Mouse (Mus musculus): ENCODE measurements at regions not wholly inside any gene's neighbourhood (a gene's known extent, or its start where the extent isn't known, plus 50 kb on each side); places are given as distances from the start of the nearest gene placed in this dataset.

DNA sequence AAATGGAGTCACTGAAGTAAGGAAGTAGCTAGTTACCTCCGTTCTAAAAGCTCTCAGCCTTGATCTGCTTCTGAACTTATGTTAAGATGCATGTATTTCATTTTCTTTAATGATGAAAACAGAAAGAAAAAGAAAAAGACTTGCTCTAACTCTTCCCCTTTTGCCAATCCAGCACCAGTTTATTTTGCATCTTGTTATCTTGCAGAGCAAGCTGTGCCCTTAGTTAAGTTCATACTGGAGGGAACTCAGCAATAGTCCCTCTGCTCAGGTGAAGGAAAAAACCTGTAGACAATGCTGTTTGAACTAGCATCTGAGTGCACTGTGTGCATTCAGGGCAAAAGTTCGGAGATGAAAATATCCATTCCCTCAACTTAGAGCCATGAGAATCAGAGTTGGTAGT is 192.1 kb upstream of the Tusc1 start:
- no peak for DNase-seq (ENCODE audit: low read depth in 3 of 3, low spot score in 3 of 3)
- Histone ChIP-seq H3K9ac (replicated peaks) (no peak overlapping the region), H3K27ac (no peak overlapping the region), H3K27me3 (ENCODE audit: control insufficient read depth, insufficient read depth, low read length) (no peaks in the 10 kb centered on the region), H3K4me1 (replicated peaks; ENCODE audit: control insufficient read depth in 2 of 2, insufficient read depth in 2 of 2, low read length in 1 of 2) (peaks cover 0 to 4% of the 10 kb centered on the region in 2 experiments; a peak in 2 of 4 replicates), H3K36me3 (replicated peaks; ENCODE audit: control insufficient read depth, insufficient read depth, low read depth) (no peaks in the 10 kb centered on the region), H3K9me3 (ENCODE audit: control insufficient read depth, low read length) (no peaks in the 10 kb centered on the region), H3K4me2 (ENCODE audit: low read depth) (no peak overlapping the region), H3K4me3 (ENCODE audit: insufficient read depth in 1 of 2, low read depth in 2 of 2, low read length in 2 of 2) (no peak overlapping the region)
- ATAC-seq (ENCODE audit: insufficient read depth) = no peak
- 61% methylated on average over 2 of the region's 2 CpGs for WGBS (ENCODE audit: insufficient replicate concordance)
- no peak for TF ChIP-seq EP300 (IDR thresholded peaks at IDR 0.05; ENCODE audit: low read depth)
- TF ChIP-seq CTCF (IDR thresholded peaks at IDR 0.05; ENCODE audit: low read depth) = no peak

DNA sequence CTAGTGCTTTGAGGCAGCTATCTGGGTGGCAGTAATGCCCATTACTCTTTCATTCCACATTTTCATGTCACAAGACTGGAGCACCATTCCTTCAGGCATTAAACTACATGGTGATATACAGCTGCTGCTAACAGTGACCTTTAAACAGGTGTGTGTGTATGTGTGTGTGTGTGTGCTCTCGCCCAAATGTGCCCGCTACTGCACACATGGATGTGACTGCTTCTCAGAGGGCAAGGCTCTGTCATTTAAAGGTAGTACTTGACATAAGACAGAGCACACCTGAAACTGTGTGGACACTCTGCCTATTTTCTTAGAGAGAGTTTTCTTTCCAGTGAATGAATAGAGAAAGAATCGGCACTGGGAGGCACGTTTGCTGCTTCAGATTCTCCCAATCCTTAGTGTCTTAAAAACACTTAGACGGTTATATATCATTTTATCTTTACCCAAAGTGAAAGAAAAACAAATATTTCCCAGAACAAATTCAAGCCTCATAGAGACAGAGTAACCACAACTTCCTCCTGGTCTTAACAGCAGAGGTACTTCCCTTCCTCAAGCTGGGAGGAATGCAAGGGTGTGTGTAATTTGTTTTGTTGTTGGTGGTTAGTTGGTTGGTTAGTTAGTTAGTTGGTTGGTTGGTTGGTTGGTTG is 185.3 kb upstream of the Tusc1 start:
- H3K27ac ChIP-seq = no peak overlapping the region
- H3K4me1 ChIP-seq (replicated peaks; ENCODE audit: control insufficient read depth in 2 of 2, insufficient read depth in 2 of 2, low read length in 1 of 2) = peaks cover 0 to 11% of the 10 kb centered on the region in 2 experiments
- no peak overlapping the region for H3K4me3 ChIP-seq (ENCODE audit: insufficient read depth in 1 of 2, low read depth in 2 of 2, low read length in 2 of 2)
- no peaks in the 10 kb centered on the region for H3K27me3 ChIP-seq (ENCODE audit: control insufficient read depth, insufficient read depth, low read length)
- no peak for DNase-seq (ENCODE audit: low read depth in 3 of 3, low spot score in 3 of 3)
- peak; percentile 29; the same call in 1 of the 2 replicates for ATAC-seq (ENCODE audit: insufficient read depth)
- 20% methylated on average over 5 of the region's 5 CpGs for WGBS (ENCODE audit: insufficient replicate concordance)
- H3K4me2 ChIP-seq (ENCODE audit: low read depth) = no peak overlapping the region
- H3K9ac ChIP-seq (replicated peaks) = no peak overlapping the region
- no peak for TF ChIP-seq EP300 (IDR thresholded peaks at IDR 0.05; ENCODE audit: low read depth)
- TF ChIP-seq CTCF (IDR thresholded peaks at IDR 0.05; ENCODE audit: low read depth) = no peak
- no peaks in the 10 kb centered on the region for H3K9me3 ChIP-seq (ENCODE audit: control insufficient read depth, low read length)
- no peaks in the 10 kb centered on the region for H3K36me3 ChIP-seq (replicated peaks; ENCODE audit: control insufficient read depth, insufficient read depth, low read depth)

DNA sequence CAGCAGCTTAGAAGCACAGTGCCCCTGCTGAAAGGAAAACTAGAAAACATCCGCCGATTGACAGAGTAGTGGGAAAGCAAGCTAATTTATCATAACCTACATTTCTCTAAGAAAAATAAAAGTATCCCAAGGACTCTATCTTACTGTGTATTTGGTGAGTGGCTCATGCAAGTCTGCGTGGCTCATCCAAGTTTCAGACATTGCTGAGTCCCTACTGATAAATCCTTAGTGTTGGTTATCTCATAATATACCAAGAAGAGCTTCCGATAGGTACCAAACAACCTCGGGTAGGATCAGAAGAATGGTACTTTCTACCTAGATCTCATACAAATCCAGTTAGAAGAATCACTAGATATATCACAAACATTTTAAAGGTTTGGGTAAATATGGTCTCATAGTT is 183.6 kb upstream of the Tusc1 start:
- H3K4me1 ChIP-seq (replicated peaks; ENCODE audit: control insufficient read depth in 2 of 2, insufficient read depth in 2 of 2, low read length in 1 of 2) = peaks cover 0 to 11% of the 10 kb centered on the region in 2 experiments
- 51% methylated on average over 5 of the region's 5 CpGs for WGBS (ENCODE audit: insufficient replicate concordance)
- ATAC-seq (ENCODE audit: insufficient read depth) (peak; percentile 52; the same call in 1 of the 2 replicates), DNase-seq (ENCODE audit: low read depth in 3 of 3, low spot score in 3 of 3) (no peak)
- no peak overlapping the region for H3K4me3 ChIP-seq (ENCODE audit: insufficient read depth in 1 of 2, low read depth in 2 of 2, low read length in 2 of 2)
- no peak overlapping the region for H3K4me2 ChIP-seq (ENCODE audit: low read depth)
- H3K9me3 ChIP-seq (ENCODE audit: control insufficient read depth, low read length) = no peaks in the 10 kb centered on the region
- H3K27me3 ChIP-seq (ENCODE audit: control insufficient read depth, insufficient read depth, low read length) = no peaks in the 10 kb centered on the region
- no peak for TF ChIP-seq EP300 (IDR thresholded peaks at IDR 0.05; ENCODE audit: low read depth)
- TF ChIP-seq CTCF (IDR thresholded peaks at IDR 0.05; ENCODE audit: low read depth) = no peak
- H3K9ac ChIP-seq (replicated peaks) = no peak overlapping the region
- no peak overlapping the region for H3K27ac ChIP-seq
- no peaks in the 10 kb centered on the region for H3K36me3 ChIP-seq (replicated peaks; ENCODE audit: control insufficient read depth, insufficient read depth, low read depth)

DNA sequence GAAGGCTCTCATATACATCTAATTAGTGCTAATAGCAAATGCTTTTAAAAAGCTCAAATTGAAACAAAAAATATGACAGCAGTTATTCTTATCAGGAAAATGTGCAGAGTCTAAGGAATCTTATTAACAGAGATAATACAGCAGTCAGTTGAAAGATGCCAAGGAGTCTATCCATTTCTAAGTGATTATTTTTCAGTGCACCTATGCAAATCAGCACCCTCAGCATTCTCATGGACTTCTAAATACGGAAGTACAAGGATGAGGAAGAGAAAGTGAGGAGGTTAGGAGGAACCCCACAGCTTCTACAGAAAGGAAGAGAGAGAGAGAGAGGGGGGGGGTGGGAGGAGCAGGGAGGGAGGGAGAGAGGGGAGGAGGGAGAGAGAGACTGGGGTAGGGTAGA is 175.5 kb upstream of the Tusc1 start:
- ATAC-seq (ENCODE audit: insufficient read depth) (no peak), DNase-seq (ENCODE audit: low read depth in 3 of 3, low spot score in 3 of 3) (no peak)
- WGBS (ENCODE audit: insufficient replicate concordance) = 8% methylated on average over 1 of the region's 1 CpGs
- no peak overlapping the region for H3K4me3 ChIP-seq (ENCODE audit: insufficient read depth in 1 of 2, low read depth in 2 of 2, low read length in 2 of 2)
- no peaks in the 10 kb centered on the region for H3K9me3 ChIP-seq (ENCODE audit: control insufficient read depth, low read length)
- TF ChIP-seq EP300 (IDR thresholded peaks at IDR 0.05; ENCODE audit: low read depth) (0 out of 2 replicates have a peak, but pooled peaks have one; percentile 13), CTCF (IDR thresholded peaks at IDR 0.05; ENCODE audit: low read depth) (no peak)
- no peaks in the 10 kb centered on the region for H3K4me1 ChIP-seq (replicated peaks; ENCODE audit: control insufficient read depth in 2 of 2, insufficient read depth in 2 of 2, low read length in 1 of 2)
- no peaks in the 10 kb centered on the region for H3K36me3 ChIP-seq (replicated peaks; ENCODE audit: control insufficient read depth, insufficient read depth, low read depth)
- no peak overlapping the region for H3K27ac ChIP-seq
- H3K9ac ChIP-seq (replicated peaks) = no peak overlapping the region
- no peaks in the 10 kb centered on the region for H3K27me3 ChIP-seq (ENCODE audit: control insufficient read depth, insufficient read depth, low read length)
- no peak overlapping the region for H3K4me2 ChIP-seq (ENCODE audit: low read depth)

DNA sequence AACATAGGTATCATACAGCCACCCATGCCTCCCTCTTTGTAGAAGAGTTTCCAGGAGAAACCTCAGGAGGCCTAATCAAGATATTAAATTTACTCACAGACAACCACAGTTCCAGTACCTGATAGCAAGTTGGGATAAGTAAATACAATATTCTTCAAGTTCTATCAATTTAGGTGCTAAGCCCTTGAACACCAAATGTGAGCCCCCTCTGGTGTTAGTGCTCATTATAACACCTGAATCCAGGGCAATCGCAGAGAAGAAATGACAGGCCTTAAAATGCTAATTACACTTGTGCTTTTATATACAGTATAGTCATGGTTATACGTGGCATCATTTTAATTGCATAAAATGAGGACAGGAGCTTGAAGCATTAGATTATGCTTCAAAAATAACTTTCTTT is 161.6 kb upstream of the Tusc1 start:
- Histone ChIP-seq H3K4me2 (ENCODE audit: low read depth) (no peak overlapping the region), H3K27me3 (ENCODE audit: control insufficient read depth, insufficient read depth, low read length) (no peaks in the 10 kb centered on the region), H3K36me3 (replicated peaks; ENCODE audit: control insufficient read depth, insufficient read depth, low read depth) (no peaks in the 10 kb centered on the region), H3K4me1 (replicated peaks; ENCODE audit: control insufficient read depth in 2 of 2, insufficient read depth in 2 of 2, low read length in 1 of 2) (no peaks in the 10 kb centered on the region; a peak in 1 of 4 replicates), H3K27ac (no peak overlapping the region), H3K4me3 (ENCODE audit: insufficient read depth in 1 of 2, low read depth in 2 of 2, low read length in 2 of 2) (no peak overlapping the region), H3K9me3 (ENCODE audit: control insufficient read depth, low read length) (no peaks in the 10 kb centered on the region), H3K9ac (replicated peaks) (no peak overlapping the region)
- DNase-seq (ENCODE audit: low read depth in 3 of 3, low spot score in 3 of 3) = peak; percentile 14 to 26 (median 20)
- ATAC-seq (ENCODE audit: insufficient read depth) = 0 out of 2 replicates have a peak, but pooled peaks have one; percentile 22
- TF ChIP-seq CTCF (IDR thresholded peaks at IDR 0.05; ENCODE audit: low read depth) = peak; percentile 50; the same call in 1 of the 2 replicates
- no peak for TF ChIP-seq EP300 (IDR thresholded peaks at IDR 0.05; ENCODE audit: low read depth)
- WGBS (ENCODE audit: insufficient replicate concordance) = 48% methylated on average over 2 of the region's 2 CpGs
